Mouse (Mus musculus): ENCODE results near the gene Ppp1r3a. TPM values are rescaled to one million over a fixed set of nuclear protein-coding genes. Genes with fewer than 3 reads are reported as not detected.
"Not testable (repeated sequence)": the region's sequence is repeated elsewhere in the genome, so short reads cannot be mapped to it uniquely, and the experiment has no call there.

Gene Ppp1r3a
- polyA plus RNA-seq, 1 experiment = not detected

DNA sequence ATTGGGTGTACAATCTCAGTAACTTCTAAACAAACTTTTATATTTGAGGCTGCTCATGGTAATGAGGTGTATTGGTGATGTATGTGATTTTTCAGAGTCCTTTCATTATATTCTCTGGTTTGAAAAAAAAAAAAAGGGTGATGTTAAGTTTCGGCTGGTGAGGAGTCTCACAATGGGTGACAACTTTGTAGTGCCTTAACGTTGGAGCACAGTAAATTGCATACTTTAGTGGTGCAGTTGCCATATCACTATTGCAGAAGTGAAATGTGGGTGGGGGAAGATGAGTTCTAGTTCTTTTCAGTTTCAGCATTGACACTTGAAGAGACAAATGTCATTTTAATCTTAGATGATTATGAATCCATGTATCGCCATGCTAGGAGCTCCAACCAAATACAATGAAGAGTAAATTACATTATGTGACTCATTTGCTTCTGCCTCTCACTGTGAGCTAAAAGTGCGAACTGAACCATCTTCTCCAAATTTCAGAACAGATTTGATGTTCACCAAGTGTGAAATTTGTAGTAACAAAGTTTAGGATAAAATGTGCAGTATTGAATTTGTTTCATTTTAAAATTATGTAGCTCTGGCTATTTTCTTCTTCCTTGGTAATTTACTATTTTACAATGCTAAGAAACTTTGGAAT is 34.2 kb downstream of the Ppp1r3a start:
- no peak overlapping the region for H3K27ac ChIP-seq (ENCODE audit: insufficient read depth, low read depth, low read length)
- TF ChIP-seq CTCF (IDR thresholded peaks at IDR 0.05; ENCODE audit: low read depth, low read length) = no peak
- no peak for TF ChIP-seq POLR2A (IDR thresholded peaks at IDR 0.05; ENCODE audit: borderline replicate concordance, low read depth, low read length)
- no peaks in the 10 kb centered on the region for H3K4me1 ChIP-seq (ENCODE audit: control insufficient read depth, insufficient read depth, low read length)
- no peak overlapping the region for H3K4me3 ChIP-seq (ENCODE audit: insufficient read depth, low read length)

DNA sequence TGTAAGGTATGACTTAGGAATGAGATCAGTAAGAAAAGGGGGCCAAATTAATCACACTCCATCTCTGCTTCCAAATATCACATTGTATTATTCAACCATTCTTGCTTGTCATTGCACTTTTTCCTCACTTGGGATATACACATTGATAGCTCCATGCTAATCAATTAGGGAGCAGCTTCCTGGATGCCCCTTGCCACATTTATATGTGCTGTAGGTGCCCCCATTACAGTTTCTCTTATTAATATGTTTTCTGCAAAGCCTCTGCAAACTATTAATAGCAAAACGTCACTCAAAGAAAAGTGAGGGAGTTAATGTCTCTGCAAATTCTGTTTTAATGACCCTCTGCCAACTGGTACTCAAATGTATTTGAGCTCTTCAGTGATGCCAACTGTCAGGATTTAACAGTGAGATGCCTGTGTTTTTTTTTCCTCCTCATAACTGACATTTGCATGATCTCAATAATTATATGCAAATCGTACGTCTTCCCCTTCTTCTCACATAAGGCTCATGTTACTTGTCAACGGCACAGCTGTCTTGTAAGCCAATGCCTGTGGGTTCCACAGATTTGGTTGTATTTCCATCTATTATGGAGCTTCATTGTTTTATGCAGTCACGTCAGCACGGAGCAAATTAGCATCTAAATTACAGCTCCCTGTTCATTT is 34.8 kb downstream of the Ppp1r3a start:
- Histone ChIP-seq H3K27ac (ENCODE audit: insufficient read depth, low read depth, low read length) (no peak overlapping the region), H3K4me3 (ENCODE audit: insufficient read depth, low read length) (no peak overlapping the region), H3K4me1 (ENCODE audit: control insufficient read depth, insufficient read depth, low read length) (no peaks in the 10 kb centered on the region)
- TF ChIP-seq POLR2A (IDR thresholded peaks at IDR 0.05; ENCODE audit: borderline replicate concordance, low read depth, low read length) (no peak), CTCF (IDR thresholded peaks at IDR 0.05; ENCODE audit: low read depth, low read length) (no peak)

DNA sequence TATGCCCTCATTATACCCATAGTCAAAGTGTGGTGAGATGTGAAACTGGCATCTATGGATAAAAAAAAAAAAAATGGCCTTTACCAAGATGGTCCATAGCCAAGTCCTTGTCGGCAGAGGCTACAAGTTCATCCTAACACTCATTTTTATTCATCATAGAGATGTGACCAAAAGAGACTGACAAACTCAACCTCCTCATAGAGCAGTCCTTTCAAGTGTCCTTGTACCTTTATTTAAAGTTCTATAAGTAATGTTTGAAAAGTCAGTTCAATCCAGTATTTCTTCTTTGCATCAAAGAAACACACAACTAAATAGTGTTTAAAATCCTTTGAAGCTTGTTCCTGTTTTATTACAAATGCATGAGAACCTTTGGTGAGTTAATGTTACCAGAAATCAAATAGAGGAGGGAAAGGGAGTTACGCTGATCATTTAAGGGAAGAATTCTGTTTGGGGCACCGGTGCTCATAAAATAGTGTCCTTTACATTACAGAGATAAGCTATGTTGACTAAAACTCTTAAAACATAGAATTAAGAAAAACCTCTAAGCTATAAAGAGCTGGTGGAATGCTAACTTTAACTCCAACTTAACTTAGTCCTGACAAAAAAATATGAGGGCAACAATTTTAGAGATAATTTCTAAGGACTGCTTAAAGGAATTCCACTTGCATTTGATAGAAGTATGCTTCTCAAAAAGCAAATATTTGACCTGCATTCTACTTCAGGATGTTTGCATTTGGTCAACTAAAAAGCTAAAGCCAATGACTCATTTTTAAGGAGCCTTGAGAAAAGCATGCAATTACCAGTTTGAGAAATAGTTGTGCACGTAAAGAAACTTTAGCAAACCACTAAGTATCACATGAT is 39.7 kb downstream of the Ppp1r3a start:
- H3K4me3 ChIP-seq (ENCODE audit: insufficient read depth, low read length) = no peak overlapping the region
- TF ChIP-seq CTCF (IDR thresholded peaks at IDR 0.05; ENCODE audit: low read depth, low read length) (no peak), POLR2A (IDR thresholded peaks at IDR 0.05; ENCODE audit: borderline replicate concordance, low read depth, low read length) (no peak)
- H3K27ac ChIP-seq (ENCODE audit: insufficient read depth, low read depth, low read length) = no peak overlapping the region

DNA sequence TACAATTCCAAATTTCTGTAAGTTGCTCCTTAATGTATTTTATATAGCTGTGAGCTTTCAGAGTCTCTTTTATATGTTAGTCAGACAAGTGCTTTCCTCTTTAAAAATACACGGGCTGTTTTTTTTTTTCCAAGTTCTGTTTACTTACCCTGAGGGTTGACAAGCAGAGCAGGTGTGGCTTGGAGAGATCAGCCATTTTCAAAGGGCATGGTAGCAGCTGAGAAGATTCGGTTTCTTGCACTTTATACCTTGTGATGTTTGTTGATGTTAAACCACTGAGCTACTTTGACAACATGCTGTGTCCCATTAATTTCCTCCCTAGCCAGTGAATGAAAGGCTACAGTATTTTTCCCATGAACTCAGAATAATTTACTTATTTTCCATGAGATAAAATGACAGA is 42.9 kb downstream of the Ppp1r3a start:
- TF ChIP-seq POLR2A (IDR thresholded peaks at IDR 0.05; ENCODE audit: borderline replicate concordance, low read depth, low read length) (no peak), CTCF (IDR thresholded peaks at IDR 0.05; ENCODE audit: low read depth, low read length) (no peak)
- no peaks in the 10 kb centered on the region for H3K4me1 ChIP-seq (ENCODE audit: control insufficient read depth, insufficient read depth, low read length)
- H3K27ac ChIP-seq (ENCODE audit: insufficient read depth, low read depth, low read length) = no peak overlapping the region
- no peak overlapping the region for H3K4me3 ChIP-seq (ENCODE audit: insufficient read depth, low read length)

More for the DNA sequence above, 39.7 kb downstream of the Ppp1r3a start:
- H3K4me1 ChIP-seq (ENCODE audit: control insufficient read depth, insufficient read depth, low read length) = no peaks in the 10 kb centered on the region

DNA sequence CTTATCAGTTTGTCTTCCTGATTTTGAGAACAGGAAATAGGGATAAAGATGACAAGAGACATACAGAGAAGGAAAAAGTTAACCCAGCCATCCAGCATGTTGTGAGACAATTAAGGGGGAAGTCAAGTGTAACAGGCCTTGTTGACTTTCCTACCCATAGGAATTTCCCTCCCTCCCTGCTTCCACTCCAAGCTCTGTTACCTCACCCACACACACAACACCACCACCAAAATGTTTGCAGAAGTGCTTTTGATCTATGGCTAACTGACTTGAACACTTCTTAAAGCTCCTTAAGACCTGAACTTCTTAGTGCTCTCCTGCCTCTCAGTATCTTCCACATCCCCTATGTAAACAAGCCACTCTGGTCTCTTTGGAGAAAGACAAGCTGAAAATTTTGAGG is 55.0 kb downstream of the Ppp1r3a start:
- no peak overlapping the region for H3K4me3 ChIP-seq (ENCODE audit: insufficient read depth, low read length)
- H3K4me1 ChIP-seq (ENCODE audit: control insufficient read depth, insufficient read depth, low read length) = no peaks in the 10 kb centered on the region
- TF ChIP-seq POLR2A (IDR thresholded peaks at IDR 0.05; ENCODE audit: borderline replicate concordance, low read depth, low read length) (no peak), CTCF (IDR thresholded peaks at IDR 0.05; ENCODE audit: low read depth, low read length) (no peak)
- no peak overlapping the region for H3K27ac ChIP-seq (ENCODE audit: insufficient read depth, low read depth, low read length)

DNA sequence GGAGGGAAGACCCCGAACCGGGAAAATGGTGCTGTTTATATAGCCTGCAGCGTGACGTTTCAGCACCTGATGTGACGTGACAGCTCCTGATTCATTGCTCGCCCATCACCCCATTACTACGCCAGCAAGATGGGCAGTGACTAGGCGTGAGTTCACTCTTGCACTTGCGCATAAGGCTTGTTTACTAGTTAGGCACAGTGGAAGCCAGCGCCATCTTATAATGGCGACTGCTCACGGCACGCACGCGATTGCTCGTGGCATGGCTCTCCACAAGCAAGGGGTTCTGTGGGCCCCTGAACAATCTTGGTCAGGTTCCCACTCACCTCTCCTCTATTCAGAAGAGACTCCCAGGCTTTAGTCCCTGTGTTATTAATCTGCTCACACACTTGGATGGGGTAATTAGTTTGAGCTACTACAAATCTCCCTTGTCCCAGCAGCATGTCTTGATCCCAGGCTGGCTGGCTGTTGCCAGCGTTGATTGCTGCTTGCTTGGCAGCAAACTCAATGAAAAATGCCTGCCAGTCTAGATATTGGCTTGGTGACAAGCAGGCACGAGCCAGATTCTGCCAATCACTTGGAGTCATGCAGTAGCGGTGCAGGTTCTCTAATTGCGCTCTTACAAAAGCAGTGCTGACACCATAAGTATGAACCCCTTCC is 75.7 kb downstream of the Ppp1r3a start:
- H3K27ac ChIP-seq (ENCODE audit: insufficient read depth, low read depth, low read length); H3K4me3 ChIP-seq (ENCODE audit: insufficient read depth, low read length); H3K4me1 ChIP-seq (ENCODE audit: control insufficient read depth, insufficient read depth, low read length): not testable (repeated sequence)

DNA sequence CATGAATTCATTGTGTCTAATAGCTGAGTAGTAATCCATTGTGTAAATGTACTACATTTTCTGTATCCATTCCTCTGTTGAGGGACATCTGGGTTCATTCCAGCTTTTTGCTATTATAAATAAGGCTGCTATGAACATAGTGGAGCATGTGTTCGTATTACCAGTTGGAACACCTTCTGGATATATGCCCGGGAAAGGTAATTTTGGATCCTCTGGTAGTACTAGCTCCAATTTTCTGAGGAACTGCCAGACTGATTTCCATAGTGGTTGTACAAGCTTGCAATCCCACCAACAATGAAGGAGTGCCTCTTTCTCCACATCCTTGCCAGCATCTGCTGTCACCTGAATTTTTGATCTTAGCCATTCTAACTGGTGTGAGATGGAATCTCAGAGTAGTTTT is 86.1 kb downstream of the Ppp1r3a start:
- not testable (repeated sequence) for H3K27ac ChIP-seq (ENCODE audit: insufficient read depth, low read depth, low read length); H3K4me3 ChIP-seq (ENCODE audit: insufficient read depth, low read length); H3K4me1 ChIP-seq (ENCODE audit: control insufficient read depth, insufficient read depth, low read length)

DNA sequence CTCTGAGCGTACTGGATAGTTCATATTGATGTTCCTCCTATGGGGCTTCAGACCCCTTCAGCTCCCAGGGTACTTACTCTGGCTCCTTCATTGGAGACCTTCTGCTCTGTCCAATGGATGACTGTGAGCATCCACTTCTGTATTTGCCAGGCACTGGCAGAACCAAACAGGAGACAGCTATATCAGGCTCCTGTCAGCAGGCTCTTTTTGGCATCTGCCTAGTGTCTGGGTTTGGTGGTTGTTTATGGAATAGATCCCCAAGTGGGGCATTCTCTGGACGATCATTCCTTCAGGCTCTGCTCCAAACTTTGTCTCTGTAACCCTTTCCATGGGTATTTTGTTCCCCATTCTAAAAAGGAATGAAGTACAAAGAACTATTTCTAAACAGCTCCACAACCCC is 87.4 kb downstream of the Ppp1r3a start:
- H3K27ac ChIP-seq (ENCODE audit: insufficient read depth, low read depth, low read length); H3K4me1 ChIP-seq (ENCODE audit: control insufficient read depth, insufficient read depth, low read length); H3K4me3 ChIP-seq (ENCODE audit: insufficient read depth, low read length): not testable (repeated sequence)

Other genes starting within 250 kb of the Ppp1r3a start
- 0.27 and 0.32 TPM in 2 replicates for gene Foxp2, start 146.1 kb upstream of the Ppp1r3a start, polyA plus RNA-seq (2012; ENCODE audit: insufficient read depth, insufficient read length, missing spikeins)